Mouse (Mus musculus): ENCODE results near the gene Esyt1.
"Not testable (repeated sequence)": the region's sequence is repeated elsewhere in the genome, so short reads cannot be mapped to it uniquely, and the experiment has no call there.

DNA sequence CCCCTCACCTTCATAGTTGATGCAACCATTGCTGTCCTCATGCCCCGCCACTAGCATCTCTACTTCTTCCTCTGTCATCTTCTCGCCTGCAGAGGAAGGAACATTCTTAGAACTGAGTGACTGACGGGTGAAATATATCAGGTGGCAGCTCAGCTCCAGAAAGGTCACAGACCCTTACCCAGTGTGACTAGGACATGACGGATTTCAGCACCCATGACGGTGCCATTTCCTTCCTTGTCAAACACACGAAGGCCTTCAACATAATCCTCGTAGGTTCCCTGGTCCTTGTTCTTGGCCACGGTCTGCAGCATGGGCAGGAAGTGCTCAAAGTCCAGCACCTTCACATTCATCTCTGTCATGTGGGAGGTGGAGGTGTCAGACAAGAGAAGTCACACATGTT is 33.6 kb downstream of the Esyt1 start:
- not testable (repeated sequence) for TF ChIP-seq CTCF (IDR thresholded peaks at IDR 0.05; ENCODE audit: borderline replicate concordance, insufficient read depth, low read length); POLR2A (IDR thresholded peaks at IDR 0.05; ENCODE audit: low read depth, low read length)

Data from embryonic fibroblast, embryonic 13.5 days (primary cell).